12 mouse cellular contexts compared by ENCODE assay signal in genomic region chr8:83342693-83343092, GRCm38 (mm10). TPM values are rescaled to one million over a fixed set of nuclear protein-coding genes. Genes with fewer than 3 reads are reported as not detected.
DNase-seq lines count a peak whose midpoint lies in the region; ATAC-seq and TF ChIP-seq lines count a peak whose summit lies in the region.
"Had no signal": no experiment of that assay in that cellular context is flagged by ENCODE, and none has a peak within 500 bp of the region (broad histone marks: within the 10 kb centered on the region; RNA-seq: fewer than 3 reads in every experiment).

No protein-coding gene starts in this region.

- TF ChIP-seq CTCF in layer of hippocampus, adult 2 months (conservative IDR thresholded peaks at IDR 0.05) = peak; percentile 83
- TF ChIP-seq CTCF in CH12.LX (conservative IDR thresholded peaks at IDR 0.05 in 1 of 2, IDR thresholded peaks at IDR 0.05 in 1 of 2; ENCODE audit: low read depth in 2 of 2, low read length in 2 of 2) = peak in 1 of 2 experiments; percentile 73; a peak in 2 of 4 replicates

- no peak for ATAC-seq in embryonic facial prominence, embryonic 14.5 days (ENCODE audit: low read depth)

- H3K79me2 ChIP-seq in CH12.LX (replicated peaks; ENCODE audit: control insufficient read depth, extremely low read depth, insufficient read depth, poor library complexity, severe bottlenecking) = no peaks in the 10 kb centered on the region

- no peak overlapping the region for H3K4me2 ChIP-seq in CH12.LX (ENCODE audit: insufficient read depth, low read depth, poor library complexity, severe bottlenecking)
- H3K4me2 ChIP-seq in embryonic facial prominence, embryonic 14.5 days (ENCODE audit: low read depth, low read length) = no peak overlapping the region

- no peaks in the 10 kb centered on the region for H3K36me3 ChIP-seq in CH12.LX (replicated peaks in 1 of 2; ENCODE audit: control insufficient read depth in 1 of 2, insufficient read depth in 1 of 2, low read length in 1 of 2)
- H3K36me3 ChIP-seq in embryonic facial prominence, embryonic 14.5 days (ENCODE audit: control insufficient read depth, insufficient read depth, low read length) = no peaks in the 10 kb centered on the region

- no peak overlapping the region for H3K27ac ChIP-seq in layer of hippocampus, adult 2 months
- no peak overlapping the region for H3K27ac ChIP-seq in CH12.LX (ENCODE audit: insufficient read depth, low read depth)
- H3K27ac ChIP-seq in embryonic facial prominence, embryonic 14.5 days (replicated peaks; ENCODE audit: low read depth, low read length) = no peak overlapping the region

- H3K9ac ChIP-seq in CH12.LX (ENCODE audit: insufficient read depth, low read depth) = no peak overlapping the region
- H3K9ac ChIP-seq in embryonic facial prominence, embryonic 14.5 days (ENCODE audit: low read depth, low read length) = no peak overlapping the region

- TF ChIP-seq EP300 in CH12.LX (IDR thresholded peaks at IDR 0.05; ENCODE audit: low read length) = no peak

- TF ChIP-seq POLR2A in CH12.LX (IDR thresholded peaks at IDR 0.05; ENCODE audit: low read depth, low read length) = no peak

- no peaks in the 10 kb centered on the region for H3K27me3 ChIP-seq in CH12.LX (replicated peaks)
- H3K27me3 ChIP-seq in embryonic facial prominence, embryonic 14.5 days (replicated peaks; ENCODE audit: control insufficient read depth, insufficient read depth, low read length) = no peaks in the 10 kb centered on the region

- H3K9me3 ChIP-seq in CH12.LX (replicated peaks; ENCODE audit: low read length) = no peaks in the 10 kb centered on the region
- H3K9me3 ChIP-seq in embryonic facial prominence, embryonic 14.5 days (ENCODE audit: control insufficient read depth, low read length) = no peaks in the 10 kb centered on the region

- DNase-seq in embryo, embryonic 10 days (ENCODE audit: low spot score) = peak; percentile 35
- DNase-seq in embryo, embryonic 9.5 days (ENCODE audit: extremely low spot score) = no peak
- peak in 1 of 2 experiments; percentile 29 for DNase-seq in layer of hippocampus, adult 2 months (ENCODE audit: low spot score in 2 of 2)
- DNase-seq in layer of hippocampus, adult 9-11 months = no peak
- peak; percentile 49 for DNase-seq in CH12.LX (ENCODE audit: extremely low read depth)
- peak; percentile 54 for DNase-seq in embryonic facial prominence, embryonic 14.5 days (ENCODE audit: low spot score)
- no peak for DNase-seq in spleen, adult 18-20 months
- no peak for DNase-seq in heart, postnatal 4 days
- DNase-seq: cerebellum, adult 8-10 months had no signal

- dilution Hi-C loops in CH12.LX (cut with MboI; ENCODE audit: extremely low pct_ligation_motif_present, extremely low pct_unique_long_range_greater_than_20kb, low sequenced_read_pairs) = no loop called here

- in situ Hi-C loops in CH12.LX (cut with MboI; ENCODE audit: low pct_ligation_motif_present, low pct_unique_long_range_greater_than_20kb, low sequenced_read_pairs) = loop anchor here (10.0 kb wide), 1 partner anchor 248 kb away; no protein-coding TSS in a partner anchor

- no peak overlapping the region for H3K4me3 ChIP-seq in layer of hippocampus, adult 2 months
- H3K4me3 ChIP-seq in CH12.LX (replicated peaks in 1 of 3; ENCODE audit: low read depth in 2 of 3, low read length in 2 of 3, poor library complexity in 1 of 3) = no peak overlapping the region
- H3K4me3 ChIP-seq in embryonic facial prominence, embryonic 14.5 days (ENCODE audit: low read depth, low read length) = no peak overlapping the region
- H3K4me3 ChIP-seq: megakaryocyte, embryonic 14.5 days had no signal

- TF ChIP-seq RAD21 in CH12.LX (IDR thresholded peaks at IDR 0.05; ENCODE audit: low read depth, low read length) = peak; percentile 67

- H3K4me1 ChIP-seq in CH12.LX (ENCODE audit: control insufficient read depth in 1 of 2, insufficient read depth in 2 of 2) = peaks cover 0 to 5% of the 10 kb centered on the region in 2 experiments; a peak in 1 of 4 replicates
- no peaks in the 10 kb centered on the region for H3K4me1 ChIP-seq in embryonic facial prominence, embryonic 14.5 days (ENCODE audit: control insufficient read depth, insufficient read depth, low read length)
- H3K4me1 ChIP-seq: megakaryocyte, embryonic 14.5 days had no signal

TF ChIP-seq in CH12.LX, 34 proteins besides CTCF, POLR2A, EP300 and RAD21:
- TF ChIP-seq ZMIZ1 (IDR thresholded peaks at IDR 0.05; ENCODE audit: low read depth, low read length) (no peak), SMC3 (IDR thresholded peaks at IDR 0.05; ENCODE audit: low read depth, low read length) (peak; percentile 75)

RNA-seq across cellular contexts. Expression of gene Mgat4d, which starts 5.6 kb away (rescaled TPM):
- total RNA-seq in layer of hippocampus, adult 2 months (2021) = not detected
- not detected in 2 replicates for total RNA-seq in CH12.LX (2012; rRNA removed)
- not detected in 2 replicates for total RNA-seq in CH12.LX (2014; rRNA removed)
- 0.17 TPM in 1 of 2 replicates, not detected in the other for polyA plus RNA-seq in CH12.LX (2012; ENCODE audit: insufficient read length, low read depth)
- polyA plus RNA-seq in embryonic facial prominence, embryonic 14.5 days (2014; fragmentation: Nextera tagmentation; extraction: Ambion mirVana) = not detected in 2 replicates
- not detected for total RNA-seq in heart, postnatal 4 days (2021)
- total RNA-seq: heart, adult 18-20 months; layer of hippocampus, adult 18-20 months had no signal

RNA-seq across cellular contexts. Expression of gene Elmod2, which starts 10.4 kb away (rescaled TPM):
- total RNA-seq in layer of hippocampus, adult 2 months (2021) = 10 to 100 TPM; 14.7 to 16.6 TPM
- total RNA-seq in CH12.LX (2012; rRNA removed) = 6.0 and 7.7 TPM in 2 replicates
- 9.8 and 10.8 TPM in 2 replicates for total RNA-seq in CH12.LX (2014; rRNA removed)
- 6.6 and 7.4 TPM in 2 replicates for polyA plus RNA-seq in CH12.LX (2012; ENCODE audit: insufficient read length, low read depth)
- polyA plus RNA-seq in embryonic facial prominence, embryonic 14.5 days (2014; fragmentation: Nextera tagmentation; extraction: Ambion mirVana) = 16.7 and 19.5 TPM in 2 replicates
- total RNA-seq in heart, postnatal 4 days (2021) = 1 to 10 TPM; 8.3 to 9.5 TPM

RNA-seq across cellular contexts. Expression of gene Clgn, which starts 47.0 kb away (rescaled TPM):
- 1 to 10 TPM; 7.8 to 8.3 TPM for total RNA-seq in layer of hippocampus, adult 2 months (2021)
- 0.59 TPM in 2 replicates for total RNA-seq in CH12.LX (2012; rRNA removed)
- 1.2 and 1.3 TPM in 2 replicates for total RNA-seq in CH12.LX (2014; rRNA removed)
- polyA plus RNA-seq in CH12.LX (2012; ENCODE audit: insufficient read length, low read depth) = 1.4 and 1.5 TPM in 2 replicates
- polyA plus RNA-seq in embryonic facial prominence, embryonic 14.5 days (2014; fragmentation: Nextera tagmentation; extraction: Ambion mirVana) = 4.1 TPM in 2 replicates
- total RNA-seq in heart, postnatal 4 days (2021) = not detected
- total RNA-seq: heart, adult 18-20 months had no signal

RNA-seq across cellular contexts. Expression of gene Ucp1, which starts 52.5 kb away (rescaled TPM):
- not detected for total RNA-seq in layer of hippocampus, adult 2 months (2021)
- total RNA-seq in CH12.LX (2012; rRNA removed) (not detected in 2 replicates), CH12.LX (2014; rRNA removed) (not detected in 2 replicates)
- polyA plus RNA-seq in CH12.LX (2012; ENCODE audit: insufficient read length, low read depth) = not detected in 2 replicates
- 0.14 TPM in 1 of 2 replicates, not detected in the other for polyA plus RNA-seq in embryonic facial prominence, embryonic 14.5 days (2014; fragmentation: Nextera tagmentation; extraction: Ambion mirVana)
- total RNA-seq in heart, postnatal 4 days (2021) = 10 to 100 TPM; 10.4 to 21.3 TPM
- total RNA-seq: layer of hippocampus, adult 18-20 months had no signal

Comparison
In these comparisons a context has a peak if more than half of its experiments do, and no peak if none do; other contexts are left out.
1. DNase-seq: peak in embryo, embryonic 10 days (single experiment), CH12.LX (single experiment) and embryonic facial prominence, embryonic 14.5 days (single experiment); none in embryo, embryonic 9.5 days (single experiment), layer of hippocampus, adult 9-11 months (single experiment), spleen, adult 18-20 months (0 of 2) and heart, postnatal 4 days (single experiment).